Mouse (Mus musculus): Measurements from ENCODE around the gene Rbm12b1. TPM values are rescaled to one million over a fixed set of nuclear protein-coding genes. Genes with fewer than 3 reads are reported as not detected.

The Rbm12b1 gene
- polyA plus RNA-seq (2014; fragmentation: Illumina TruSeq; extraction: RNeasy Lipid Tissue Mini Kit (QIAGEN cat#74804); ENCODE audit: low read depth, low replicate concordance): 12.2 TPM

GRCm38 (mm10) chr4:12140141-12140567 is at the start of gene Rbm12b1:
Gene Rbm12b1 (plus strand): TSS chr4:12140264.

GRCm38 (mm10) chr4:12171318-12172091 is 31.4 kb downstream of the Rbm12b1 start, which contains the start of gene Fam92a:
Gene Fam92a (minus strand): TSS chr4:12172015.

Other genes with a start within 250 kb of the Rbm12b1 start
- gene Gm10604, start 159.0 kb upstream of the Rbm12b1 start, polyA plus RNA-seq (2014; fragmentation: Illumina TruSeq; extraction: RNeasy Lipid Tissue Mini Kit (QIAGEN cat#74804); ENCODE audit: low read depth, low replicate concordance): not detected
- gene Rbm12b2, start 50.8 kb upstream of the Rbm12b1 start, polyA plus RNA-seq (2014; fragmentation: Illumina TruSeq; extraction: RNeasy Lipid Tissue Mini Kit (QIAGEN cat#74804); ENCODE audit: low read depth, low replicate concordance): 51.4 TPM
- 42.2 TPM for gene Fam92a, start 31.8 kb downstream of the Rbm12b1 start, polyA plus RNA-seq (2014; fragmentation: Illumina TruSeq; extraction: RNeasy Lipid Tissue Mini Kit (QIAGEN cat#74804); ENCODE audit: low read depth, low replicate concordance)

Measured in sigmoid colon, adult 10 weeks (tissue).